In genomic region chr1:152901765-152902664, GRCm38 (mm10) we compare ENCODE assay signal across 8 mouse cellular contexts. TPM values are rescaled to one million over a fixed set of nuclear protein-coding genes. Genes with fewer than 3 reads are reported as not detected.
DNase-seq lines count a peak whose midpoint lies in the region; ATAC-seq and TF ChIP-seq lines count a peak whose summit lies in the region.

TSS of gene Smg7 (minus strand) at chr1:152902646.

- no peaks in the 10 kb centered on the region for H3K36me3 ChIP-seq in lung, embryonic 16.5 days (ENCODE audit: control insufficient read depth, insufficient read depth, low read length)
- no peaks in the 10 kb centered on the region for H3K36me3 ChIP-seq in forebrain, embryonic 15.5 days
- no peaks in the 10 kb centered on the region for H3K36me3 ChIP-seq in stomach, postnatal 0 days (ENCODE audit: control insufficient read depth, insufficient read depth, low read length)

- intact Hi-C loops in heart, postnatal 10 days (cut with DNase I), result loop anchor here (5.0 kb wide), 1 partner anchor 380 kb away; no protein-coding TSS in a partner anchor

- peak; percentile 34 for ATAC-seq in lung, embryonic 16.5 days (ENCODE audit: low read depth)
- ATAC-seq in cerebellum, adult (ENCODE audit: insufficient number of reproducible peaks, low FRiP score, low TSS enrichment), result peak; percentile 43
- peak; percentile 37 for ATAC-seq in forebrain, embryonic 15.5 days (replicated peaks)
- peak; percentile 40 for ATAC-seq in stomach, postnatal 0 days (ENCODE audit: low FRiP score, low TSS enrichment)

- H3K9me3 ChIP-seq in lung, embryonic 16.5 days (ENCODE audit: control insufficient read depth, low read length), result no peaks in the 10 kb centered on the region
- H3K9me3 ChIP-seq in forebrain, embryonic 15.5 days, result no peaks in the 10 kb centered on the region
- no peaks in the 10 kb centered on the region for H3K9me3 ChIP-seq in stomach, postnatal 0 days (ENCODE audit: control insufficient read depth, low read length)

- H3K4me2 ChIP-seq in lung, embryonic 16.5 days (ENCODE audit: low read depth, low read length), result peak within 1 kb of the TSS; percentile 96
- peak within 1 kb of the TSS; percentile 90 for H3K4me2 ChIP-seq in forebrain, embryonic 15.5 days (replicated peaks)
- H3K4me2 ChIP-seq in stomach, postnatal 0 days (replicated peaks; ENCODE audit: low read depth), result peak within 1 kb of the TSS; percentile 99

- H3K27me3 ChIP-seq in lung, embryonic 16.5 days (ENCODE audit: control insufficient read depth, insufficient read depth, low read depth, low read length), result no peaks in the 10 kb centered on the region
- H3K27me3 ChIP-seq in forebrain, embryonic 15.5 days, result no peaks in the 10 kb centered on the region
- no peaks in the 10 kb centered on the region for H3K27me3 ChIP-seq in stomach, postnatal 0 days (ENCODE audit: control insufficient read depth, insufficient read depth, low read length)

- TF ChIP-seq EP300 in stomach, postnatal 0 days (optimal IDR thresholded peaks at IDR 0.05), result no peak

- TF ChIP-seq CTCF in stomach, postnatal 0 days (IDR thresholded peaks at IDR 0.05; ENCODE audit: low read depth), result no peak

- 0% methylated on average over 66 of the region's 93 CpGs for WGBS in lung, embryonic 16.5 days
- under 1% methylated on average over 83 of the region's 93 CpGs for WGBS in forebrain, embryonic 15.5 days
- WGBS in stomach, postnatal 0 days, result 1% methylated on average over 69 of the region's 93 CpGs

- peak within 1 kb of the TSS; percentile 97 for H3K9ac ChIP-seq in lung, embryonic 16.5 days (ENCODE audit: low read length)
- H3K9ac ChIP-seq in forebrain, embryonic 15.5 days (replicated peaks), result peak within 1 kb of the TSS; percentile 91
- H3K9ac ChIP-seq in stomach, postnatal 0 days (ENCODE audit: low read length), result peak within 1 kb of the TSS; percentile 93

- no peak for DNase-seq in lung, postnatal 4 days
- DNase-seq in heart, postnatal 10 days, result peak in 1 of 2 experiments; percentile 75
- peak; percentile 22 to 70 for DNase-seq in layer of hippocampus, postnatal 25 days (ENCODE audit: extremely low spot score in 1 of 2, low spot score in 1 of 2)
- peak; percentile 49 for DNase-seq in mesoderm, embryonic 11.5 days (ENCODE audit: low read depth, low spot score)
- DNase-seq in stomach, postnatal 0 days (ENCODE audit: low spot score), result peak; percentile 76

- peaks cover 8% of the 10 kb centered on the region for H3K4me1 ChIP-seq in lung, embryonic 16.5 days (replicated peaks; ENCODE audit: control insufficient read depth, insufficient read depth, low read length)
- peaks cover 27% of the 10 kb centered on the region for H3K4me1 ChIP-seq in forebrain, embryonic 15.5 days
- no peaks in the 10 kb centered on the region; the same call in 1 of the 2 replicates for H3K4me1 ChIP-seq in stomach, postnatal 0 days (replicated peaks; ENCODE audit: control insufficient read depth, insufficient read depth)

- H3K4me3 ChIP-seq in lung, embryonic 16.5 days (ENCODE audit: low read length), result peak within 1 kb of the TSS; percentile 92
- peak within 1 kb of the TSS; percentile 89 for H3K4me3 ChIP-seq in forebrain, embryonic 15.5 days
- peak within 1 kb of the TSS; percentile 97 for H3K4me3 ChIP-seq in stomach, postnatal 0 days (ENCODE audit: low read depth, low read length)

- H3K27ac ChIP-seq in lung, embryonic 16.5 days (ENCODE audit: low read length), result peak within 1 kb of the TSS; percentile 100
- peak within 1 kb of the TSS; percentile 100 for H3K27ac ChIP-seq in forebrain, embryonic 15.5 days (replicated peaks)
- peak within 1 kb of the TSS; percentile 99 for H3K27ac ChIP-seq in stomach, postnatal 0 days (replicated peaks)

RNA-seq across cellular contexts. Expression of gene Smg7, which starts in this region (rescaled TPM):
- polyA plus RNA-seq in lung, embryonic 16.5 days (2015; fragmentation: Nextera tagmentation; extraction: Ambion mirVana), result 26.7 and 27.8 TPM in 2 replicates
- polyA plus RNA-seq in forebrain, embryonic 15.5 days (2015; fragmentation: Nextera tagmentation; extraction: Ambion mirVana), result 30.6 and 30.8 TPM in 2 replicates
- 10 to 100 TPM; 47.5 to 49.8 TPM for total RNA-seq in heart, postnatal 10 days (2021)
- total RNA-seq in layer of hippocampus, postnatal 25 days (2021), result 10 to 100 TPM; 89.5 to 92.0 TPM
- polyA plus RNA-seq in stomach, postnatal 0 days (2015; fragmentation: Nextera tagmentation; extraction: Ambion mirVana), result 10.3 and 10.7 TPM in 2 replicates

Comparison
In these comparisons a context has a peak if more than half of its experiments do, and no peak if none do; other contexts are left out.
1. DNase-seq: peak in layer of hippocampus, postnatal 25 days (2 of 2), mesoderm, embryonic 11.5 days (single experiment) and stomach, postnatal 0 days (single experiment); none in lung, postnatal 4 days (0 of 2).
2. Peak in every context shown above with its lines, with median percentiles within 50 percentile points of each other: ATAC-seq, H3K27ac ChIP-seq, H3K4me2 ChIP-seq, H3K4me3 ChIP-seq and H3K9ac ChIP-seq.